Mouse (Mus musculus): ENCODE measurements around the gene Fgf9.

Gene Fgf9

DNA sequence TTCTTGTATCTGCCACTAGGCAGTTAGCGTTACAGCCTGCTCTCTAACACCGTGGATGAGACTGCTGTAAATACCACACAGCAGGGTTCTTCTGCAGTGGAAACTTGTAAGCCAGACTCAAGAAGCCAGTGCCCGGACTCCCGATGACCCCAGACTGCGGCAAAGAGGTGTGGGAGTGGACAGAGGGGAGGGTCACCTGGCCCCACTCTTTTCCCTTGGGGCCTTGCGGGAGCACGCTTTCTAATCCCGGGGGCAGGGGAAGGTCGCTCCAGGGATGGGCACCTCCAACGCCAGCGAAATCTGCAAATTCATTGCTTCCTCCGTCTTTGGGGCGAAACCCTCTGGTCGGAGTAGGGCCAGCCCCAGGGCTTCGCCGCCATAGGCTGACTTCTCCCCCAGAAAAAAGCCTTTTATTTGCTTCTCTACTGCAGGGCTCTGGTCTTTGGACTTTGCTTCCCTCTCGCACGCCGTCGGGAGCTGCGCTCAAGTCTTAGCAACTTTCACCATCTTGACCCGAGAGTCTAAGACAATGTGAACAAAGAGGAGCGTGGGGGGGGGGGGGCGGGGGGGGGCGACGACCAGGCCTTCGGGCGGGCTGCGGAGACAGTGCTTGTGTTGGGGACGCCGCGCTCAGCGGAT, at the start of gene Fgf9:
Gene Fgf9, plus strand, starts transcription at position 67 of the 639 bp plus-strand sequence.
- DNase-seq (ENCODE audit: low spot score in 2 of 2) = no peak

DNA sequence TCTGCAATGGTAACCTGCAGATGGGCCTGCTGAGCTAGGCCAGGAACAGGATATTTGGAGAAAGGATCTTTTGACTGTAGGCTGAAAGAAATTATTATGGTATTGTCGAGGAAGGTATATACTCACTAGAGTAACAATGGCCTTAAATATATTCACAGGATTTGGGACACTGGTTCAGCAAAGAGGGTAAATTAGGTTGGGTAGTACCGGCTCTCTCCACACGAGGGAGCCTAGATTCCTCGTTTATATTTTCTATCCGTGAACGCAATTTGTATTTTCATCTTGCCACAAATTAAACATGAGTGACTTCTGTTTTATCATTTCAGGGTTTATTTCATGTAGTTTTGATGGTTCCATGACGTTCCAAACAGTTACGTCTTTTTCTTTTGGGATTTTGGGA, 35.8 kb upstream of the Fgf9 start:
- DNase-seq (ENCODE audit: low spot score in 2 of 2) = peak; percentile 69 to 75

DNA sequence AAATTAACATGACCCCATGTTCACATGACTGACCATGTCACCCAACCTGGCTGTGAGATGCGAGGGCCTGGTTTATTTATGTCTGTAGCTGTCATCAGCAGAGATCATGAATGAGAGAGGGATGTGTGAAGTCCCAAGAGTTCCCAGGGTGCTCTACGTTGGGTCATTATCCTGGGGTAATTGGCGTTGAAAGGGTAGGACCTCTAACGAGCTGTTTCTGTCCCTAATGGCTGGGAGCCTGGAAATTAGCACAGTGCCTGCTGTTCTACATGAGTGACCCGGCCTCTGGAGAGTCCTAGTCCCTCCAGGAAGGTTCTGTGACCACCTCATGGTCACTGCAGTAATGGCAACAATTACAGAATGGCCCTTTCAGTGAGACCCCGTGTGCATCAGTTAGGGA, 34.2 kb upstream of the Fgf9 start:
- no peak for DNase-seq (ENCODE audit: low spot score in 2 of 2)

DNA sequence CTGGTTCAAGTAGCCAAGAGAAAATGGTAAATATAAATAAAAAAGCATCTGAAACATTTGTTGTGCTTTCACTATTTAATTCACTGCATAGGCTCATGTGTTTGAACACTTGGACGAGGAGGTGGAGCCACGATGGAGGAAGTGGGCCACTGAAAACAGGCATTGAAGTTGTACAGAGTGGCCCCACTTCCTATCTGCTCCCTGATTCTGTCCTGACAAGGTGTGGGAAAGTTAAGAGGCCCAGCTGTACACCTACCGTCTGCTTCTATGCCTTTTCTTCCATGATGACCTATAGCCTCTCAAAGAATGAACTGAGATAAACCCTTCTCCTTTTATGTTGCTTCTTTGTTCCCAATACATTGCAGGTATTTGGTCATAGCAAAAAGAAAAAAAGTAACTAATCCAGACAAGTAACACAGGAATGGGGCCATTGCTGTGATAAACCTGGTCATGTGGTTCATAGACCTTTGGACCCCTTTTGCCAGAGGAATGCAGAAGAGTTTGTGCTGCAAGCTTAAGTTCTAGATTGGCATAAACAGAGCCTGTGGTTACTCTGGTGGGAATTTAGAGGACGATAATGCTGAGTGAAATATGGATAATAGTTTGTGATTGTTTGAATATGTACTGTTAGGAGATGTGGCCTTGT, 23.6 kb upstream of the Fgf9 start:
- no peak for DNase-seq (ENCODE audit: low spot score in 2 of 2)

DNA sequence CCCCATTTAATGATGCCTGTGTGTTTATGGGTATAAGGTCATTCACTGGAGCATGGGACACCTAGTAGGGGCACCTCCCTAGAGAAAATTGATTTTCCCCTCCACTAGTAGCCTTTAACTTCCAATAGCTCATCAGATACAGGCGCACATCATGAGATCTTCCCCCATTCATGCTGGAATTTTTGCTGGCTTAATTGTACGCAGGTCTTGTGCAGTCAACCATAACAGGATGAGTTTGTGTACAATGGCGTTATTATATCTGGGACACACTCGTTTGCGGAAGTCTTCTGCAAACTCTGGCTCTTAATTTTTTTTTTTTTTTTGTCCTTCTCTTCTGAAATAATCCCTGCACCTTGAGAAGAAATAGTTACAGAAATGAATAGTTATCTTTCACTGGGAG, 19.7 kb upstream of the Fgf9 start:
- no peak for DNase-seq (ENCODE audit: low spot score in 2 of 2)

DNA sequence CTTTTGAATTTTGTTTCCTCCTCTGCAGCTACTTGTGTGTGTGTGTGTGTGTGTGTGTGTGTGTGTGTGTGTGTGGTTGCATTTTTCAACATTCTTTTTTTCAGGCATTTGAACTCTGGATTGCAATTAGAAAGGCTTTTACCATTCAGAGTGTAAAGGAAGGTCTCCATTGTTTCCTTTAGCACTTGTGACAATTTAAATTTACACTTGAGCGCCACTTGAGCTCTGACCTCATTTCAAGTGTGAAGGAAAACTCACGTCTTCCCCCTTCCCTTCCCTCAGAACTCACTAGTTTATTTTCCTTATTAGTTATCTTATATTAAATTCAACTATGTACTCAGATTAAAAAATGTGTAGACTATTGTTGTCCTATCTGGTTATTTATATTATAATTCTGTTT, 2.8 kb upstream of the Fgf9 start:
- DNase-seq (ENCODE audit: low spot score in 2 of 2) = no peak

DNA sequence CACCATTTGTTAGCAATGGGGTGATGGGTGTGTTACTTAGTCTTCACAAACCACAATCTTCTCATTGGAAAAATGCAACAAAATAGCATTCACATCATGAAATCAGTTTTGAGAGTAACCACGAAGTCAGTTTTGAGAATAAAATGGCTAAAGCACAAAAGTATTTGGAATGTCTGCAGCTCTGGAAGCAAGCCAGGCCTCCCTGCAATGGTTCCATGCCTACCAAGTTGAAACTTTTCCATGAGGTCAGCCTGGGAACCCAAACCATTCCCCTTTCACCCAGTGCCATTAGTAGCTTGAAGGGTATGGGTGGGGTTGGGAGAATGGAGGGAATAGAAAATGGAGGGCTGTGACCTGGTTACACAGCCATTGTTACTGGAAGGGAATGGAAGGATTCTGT, 1.7 kb upstream of the Fgf9 start:
- no peak for DNase-seq (ENCODE audit: low spot score in 2 of 2)

DNA sequence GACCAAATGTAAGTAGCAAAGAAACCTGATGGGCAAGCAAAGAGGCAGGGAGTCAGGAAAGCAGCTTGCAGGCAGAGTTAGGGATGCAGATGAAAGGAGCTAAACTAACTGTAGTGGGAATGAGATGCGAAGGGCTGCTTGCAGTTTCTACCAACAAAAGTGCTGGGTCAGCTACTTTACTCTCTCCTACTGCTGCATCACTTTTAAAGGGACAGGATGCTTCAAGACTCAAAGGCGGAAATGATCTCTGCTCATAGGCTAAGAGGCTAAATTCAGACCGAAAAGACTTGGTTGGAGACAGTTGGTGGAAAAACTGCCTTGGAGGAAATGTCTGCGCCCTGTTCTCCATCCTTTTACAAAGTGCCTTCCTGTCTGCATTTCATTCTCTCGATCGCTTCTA, 420 bp upstream of the Fgf9 start:
- DNase-seq (ENCODE audit: low spot score in 2 of 2) = no peak

DNA sequence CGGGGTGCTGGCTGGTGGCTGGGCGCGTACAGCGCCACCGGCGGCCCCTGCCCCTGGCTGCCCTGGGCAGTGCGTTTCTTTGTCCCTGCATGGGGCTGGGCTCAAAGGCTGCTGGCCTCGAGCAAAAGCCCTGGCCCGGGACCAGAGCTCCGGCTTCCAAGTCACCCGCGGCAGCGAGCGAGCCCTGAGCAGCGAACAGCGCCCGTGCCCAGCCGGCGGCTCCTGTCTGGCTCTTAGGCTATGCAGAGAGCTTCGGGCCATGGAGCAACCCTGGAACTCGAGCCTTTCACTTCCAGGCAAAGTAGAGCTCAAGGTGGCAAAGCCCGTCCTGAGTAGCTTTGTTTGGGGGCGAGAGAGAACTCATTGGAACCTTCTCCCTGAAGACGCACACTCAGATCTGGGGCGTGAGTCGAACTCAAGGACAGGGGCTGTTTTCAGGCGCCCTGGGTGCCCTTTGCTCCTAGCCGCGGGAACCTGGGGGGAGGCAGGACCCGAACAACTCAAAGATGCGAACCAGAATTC, 834 bp downstream of the Fgf9 start:
- peak; percentile 12 to 19 for DNase-seq (ENCODE audit: low spot score in 2 of 2)

DNA sequence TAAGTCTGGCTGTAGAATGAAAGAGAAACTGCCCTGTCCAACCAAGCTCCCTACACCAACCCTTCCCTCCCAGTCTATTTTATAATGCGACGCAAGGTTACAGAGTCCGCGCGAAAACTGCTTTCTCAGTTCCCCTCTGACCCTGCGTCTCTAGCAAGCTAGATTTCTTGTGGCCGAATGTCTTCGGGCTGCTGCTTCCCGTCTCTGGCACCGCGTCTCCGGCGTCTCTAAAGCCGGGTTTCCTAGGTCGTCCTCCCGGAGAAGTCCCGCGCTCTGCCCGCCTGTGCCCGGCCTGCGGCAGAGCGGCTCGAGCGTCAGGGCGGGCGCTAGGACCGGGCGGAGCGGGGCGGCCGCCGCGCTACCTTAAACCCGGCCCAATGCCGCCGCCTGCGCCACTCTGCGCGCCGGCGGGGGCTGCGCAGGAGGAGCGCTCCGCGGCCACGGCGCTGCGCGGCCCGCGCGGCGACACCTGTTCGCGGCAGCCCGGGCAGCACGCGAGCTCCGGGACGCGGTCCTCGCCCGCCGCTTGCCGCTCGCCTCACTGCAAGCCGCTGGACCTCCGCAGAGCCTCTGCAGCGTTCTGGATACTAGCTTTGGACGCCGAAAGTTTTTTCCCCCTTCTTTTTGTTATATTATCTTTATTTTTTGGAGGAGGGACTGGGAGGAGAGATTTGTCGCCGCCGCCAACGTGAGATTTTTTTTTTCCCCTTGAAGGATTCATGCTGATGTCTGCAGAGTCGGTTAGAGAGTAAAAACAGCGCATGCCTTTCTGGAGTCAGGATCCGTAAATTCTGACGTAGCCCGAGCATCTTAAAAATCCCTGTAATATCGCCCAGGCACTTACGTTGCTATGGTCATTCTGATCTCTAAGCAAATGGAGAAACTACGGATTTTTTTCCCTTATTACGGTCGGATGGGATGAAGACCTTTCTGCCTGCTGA, 1.8 kb downstream of the Fgf9 start:
- DNase-seq (ENCODE audit: low spot score in 2 of 2) = peak; percentile 39 to 65

DNA sequence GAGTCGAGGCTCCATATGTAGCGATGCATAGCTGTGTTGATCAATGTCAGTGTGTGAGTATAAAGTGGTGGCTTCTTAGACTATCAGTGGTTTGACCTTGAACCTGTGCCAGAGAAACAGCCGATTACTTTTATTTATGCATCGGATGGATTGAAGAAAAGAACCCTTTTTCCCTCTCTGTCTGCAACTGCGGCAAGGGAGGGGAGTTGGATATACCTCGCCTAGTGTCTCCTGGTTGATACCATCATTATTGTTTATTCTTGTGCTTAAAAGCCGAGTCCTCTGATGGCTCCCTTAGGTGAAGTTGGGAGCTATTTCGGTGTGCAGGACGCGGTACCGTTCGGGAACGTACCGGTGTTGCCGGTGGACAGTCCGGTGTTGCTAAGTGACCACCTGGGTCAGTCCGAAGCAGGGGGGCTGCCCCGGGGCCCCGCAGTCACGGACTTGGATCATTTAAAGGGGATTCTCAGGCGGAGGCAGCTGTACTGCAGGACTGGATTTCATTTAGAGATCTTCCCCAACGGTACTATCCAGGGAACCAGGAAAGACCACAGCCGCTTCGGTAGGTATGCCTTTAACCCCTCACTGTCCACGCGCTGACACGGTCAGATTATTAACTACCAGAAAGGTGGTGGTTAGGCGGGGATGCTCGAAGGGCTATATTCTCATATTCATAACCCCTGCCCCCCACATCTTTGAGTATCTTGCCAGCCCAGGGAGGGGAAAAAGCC, 2.6 kb downstream of the Fgf9 start:
- peak in 1 of 2 experiments; percentile 20 for DNase-seq (ENCODE audit: low spot score in 2 of 2)

DNA sequence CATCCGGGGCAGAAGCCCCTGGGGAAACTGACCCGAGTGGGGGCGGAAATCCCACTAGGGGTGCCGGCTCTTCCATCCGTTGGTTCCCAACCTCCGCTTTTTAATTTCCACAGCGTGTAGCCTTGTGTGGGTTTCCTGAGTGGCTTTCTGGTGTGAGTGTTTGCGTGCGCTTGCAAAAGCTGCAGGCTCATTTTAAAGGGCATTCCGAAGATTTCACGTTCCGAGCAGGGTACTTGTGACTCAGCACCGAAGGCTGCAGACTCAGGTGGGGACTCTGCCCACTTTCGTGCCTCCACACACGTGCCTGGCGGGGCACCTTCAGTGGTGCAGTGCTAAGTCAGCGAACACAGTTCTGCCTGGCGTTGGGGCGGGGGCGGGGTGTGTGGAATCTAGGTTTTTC, 3.6 kb downstream of the Fgf9 start:
- DNase-seq (ENCODE audit: low spot score in 2 of 2) = no peak

DNA sequence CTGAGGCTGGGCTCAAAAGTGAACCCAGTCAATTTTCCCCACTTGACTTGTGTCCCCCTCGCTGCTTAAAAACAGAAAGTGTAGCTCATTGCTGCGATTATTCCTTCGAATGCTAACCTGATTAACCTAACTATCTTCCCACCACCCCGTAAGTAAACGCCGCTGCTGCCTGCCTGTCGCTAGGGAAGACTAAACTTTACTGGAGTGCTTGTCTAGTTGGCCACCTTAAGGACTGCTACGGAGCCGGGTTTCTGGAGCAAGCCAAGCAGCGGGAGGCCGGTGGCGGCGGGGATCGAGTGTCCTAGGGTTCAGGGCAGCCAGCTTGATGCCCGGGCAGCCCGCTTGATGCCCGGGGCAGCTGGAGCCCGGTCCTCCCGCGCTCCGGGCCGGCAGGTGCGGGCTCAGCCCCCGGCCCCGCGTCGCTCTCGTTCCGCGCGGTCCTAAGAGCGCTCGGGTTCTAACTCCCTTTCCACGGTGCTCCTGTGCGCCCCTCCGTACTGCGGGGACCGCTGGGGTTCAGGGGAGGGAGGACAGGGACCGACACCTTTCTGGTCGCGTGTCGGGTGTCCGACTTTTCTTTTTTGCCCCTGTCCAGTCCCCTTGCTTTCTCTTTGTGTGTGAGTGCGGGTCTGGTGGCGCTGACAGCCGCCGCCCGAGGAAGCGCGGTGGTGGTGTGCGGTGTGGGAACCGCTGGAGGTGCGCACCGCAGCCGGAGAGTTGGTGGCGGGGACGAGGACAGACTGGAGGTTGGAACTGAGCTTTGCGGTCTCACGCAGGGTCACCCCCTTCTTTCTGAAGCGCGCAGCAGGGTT, 4.5 kb downstream of the Fgf9 start:
- peak; percentile 40 to 45 for DNase-seq (ENCODE audit: low spot score in 2 of 2)

DNA sequence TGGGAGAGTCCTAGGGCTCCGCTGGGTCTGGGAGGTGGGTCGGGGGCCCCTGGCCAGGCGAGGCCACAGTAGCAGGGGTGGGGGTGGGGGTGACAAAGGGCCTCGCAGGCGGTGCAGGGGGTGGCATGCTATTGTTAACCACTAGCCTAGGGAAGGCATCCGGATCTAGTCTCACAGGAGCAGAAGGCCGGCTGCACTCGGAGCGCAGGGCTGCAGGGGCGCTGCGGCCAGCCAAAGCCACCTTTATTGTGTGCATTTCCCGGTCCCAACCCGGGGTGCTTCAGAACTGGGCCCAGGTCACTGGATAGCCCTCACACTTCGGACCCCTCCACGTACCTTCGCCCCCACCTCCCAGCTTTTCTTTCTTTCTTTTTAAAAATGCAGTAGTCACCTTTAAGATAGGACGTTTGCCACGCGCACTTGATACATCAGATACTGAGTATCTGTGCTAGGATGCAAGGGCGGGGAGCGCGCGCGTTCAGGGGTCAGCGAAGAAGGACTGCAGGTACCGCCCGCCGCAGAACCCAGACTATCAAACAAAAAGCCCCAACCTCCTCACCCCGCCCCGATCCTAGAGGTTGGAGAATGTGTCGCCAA, 5.2 kb downstream of the Fgf9 start:
- DNase-seq (ENCODE audit: low spot score in 2 of 2) = peak; percentile 19 to 21

DNA sequence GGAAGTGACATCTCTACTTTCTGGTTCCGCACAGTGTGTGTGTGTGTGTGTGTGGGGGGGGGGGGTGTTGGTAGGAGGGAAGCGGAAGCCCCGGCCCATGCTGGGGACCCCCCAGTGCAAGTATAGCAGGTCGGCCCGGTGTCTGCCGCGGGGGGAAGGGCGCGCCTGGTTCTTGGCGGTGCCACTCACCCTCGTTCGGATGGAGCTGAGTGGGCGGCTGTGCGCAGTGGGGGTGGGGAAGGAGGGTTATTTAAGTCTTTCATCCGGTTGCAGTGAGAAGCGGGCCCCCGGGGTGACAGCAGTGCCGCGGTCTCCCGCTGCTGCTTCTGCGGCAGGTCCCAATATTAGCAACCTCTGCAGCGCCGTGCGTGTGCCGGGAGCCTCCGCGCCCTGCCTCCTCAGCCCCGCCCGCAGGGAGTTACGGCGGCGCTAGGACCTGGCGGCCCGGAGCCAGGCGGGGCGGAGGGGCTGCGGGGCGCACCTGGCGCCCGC, 5.7 kb downstream of the Fgf9 start:
- DNase-seq (ENCODE audit: low spot score in 2 of 2) = peak; percentile 48 to 57

DNA sequence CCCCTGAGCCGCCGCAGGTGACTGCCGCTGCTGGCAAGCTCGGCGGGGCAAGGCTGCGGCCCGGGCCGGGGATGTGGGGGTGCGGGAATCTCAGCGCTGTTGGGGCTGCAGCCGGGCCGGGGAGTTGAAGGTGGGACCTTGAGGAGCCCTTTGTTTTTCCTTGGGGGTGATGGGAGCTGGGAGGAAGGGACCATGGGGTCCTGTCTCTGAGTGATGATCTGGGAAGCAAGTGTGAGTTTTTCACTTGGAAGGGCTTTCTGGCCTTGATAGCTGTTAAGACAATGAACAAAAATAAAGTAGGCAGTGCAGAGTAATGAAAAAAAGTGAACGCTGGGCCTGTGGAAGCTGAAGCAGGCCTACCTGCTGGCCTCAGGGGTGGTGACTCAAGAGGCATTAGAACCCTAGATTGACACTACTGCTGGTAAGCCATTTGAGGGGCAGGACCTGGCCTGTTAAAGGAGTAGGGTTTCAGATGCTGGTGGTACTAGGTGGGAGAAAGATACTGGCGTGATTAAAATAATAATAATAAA, 6.4 kb downstream of the Fgf9 start:
- DNase-seq (ENCODE audit: low spot score in 2 of 2) = no peak

DNA sequence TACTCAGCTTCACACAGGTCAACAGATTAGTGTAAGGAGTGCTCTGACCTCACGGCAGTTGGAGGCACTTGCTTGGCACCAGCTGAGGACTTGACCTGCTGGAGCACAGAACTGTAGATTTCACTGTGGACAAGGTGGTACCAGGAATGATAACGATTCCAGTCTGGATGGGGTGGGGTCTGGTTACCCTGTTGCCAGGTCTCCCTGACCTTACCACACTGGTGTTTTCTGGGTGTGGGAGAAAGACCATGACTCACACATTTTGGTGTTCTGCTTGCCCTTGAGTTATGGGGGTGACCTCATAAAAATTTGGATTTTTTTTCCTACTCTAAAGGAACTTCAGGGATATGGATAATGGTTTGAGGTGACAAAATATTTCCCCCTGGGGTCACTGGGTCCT, 9.1 kb downstream of the Fgf9 start:
- DNase-seq (ENCODE audit: low spot score in 2 of 2) = no peak

DNA sequence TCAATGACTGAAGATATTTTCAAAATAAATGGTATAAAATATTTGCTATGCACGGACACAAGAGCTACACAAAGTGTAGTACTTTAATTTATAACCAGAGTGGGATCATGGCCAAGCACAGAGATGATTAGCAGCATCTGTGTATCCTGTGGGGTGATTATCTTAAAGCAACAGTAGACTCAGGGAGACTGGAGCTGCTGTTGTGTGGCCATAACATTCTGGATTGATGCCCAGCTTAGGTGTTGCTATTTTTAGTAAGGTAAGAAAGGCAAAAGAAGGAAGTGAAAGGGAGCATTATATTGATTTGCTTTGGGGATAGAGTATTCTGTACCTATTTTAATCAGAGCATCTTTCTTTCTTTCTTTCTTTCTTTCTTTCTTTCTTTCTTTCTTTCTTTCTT, 11.6 kb downstream of the Fgf9 start:
- no peak for DNase-seq (ENCODE audit: low spot score in 2 of 2)

DNA sequence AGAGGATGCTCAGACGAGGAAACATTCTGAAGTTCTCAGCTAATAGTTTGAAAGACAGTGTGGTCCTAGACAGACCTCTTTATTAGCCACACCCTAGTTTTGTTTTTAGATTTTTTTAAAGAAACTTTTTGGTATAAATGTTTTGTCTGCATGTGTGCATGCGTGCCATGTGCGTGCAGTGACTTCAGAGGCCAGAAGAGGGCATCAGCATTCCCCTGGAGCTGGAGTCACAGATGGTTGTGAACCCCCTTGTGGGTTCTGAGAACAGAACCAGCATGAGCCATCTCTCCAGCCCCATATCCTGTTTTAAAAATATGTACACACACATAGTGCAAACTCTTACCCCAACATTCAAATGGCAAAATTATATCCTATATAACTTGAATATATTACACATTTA, 13.9 kb downstream of the Fgf9 start:
- DNase-seq (ENCODE audit: low spot score in 2 of 2) = no peak

DNA sequence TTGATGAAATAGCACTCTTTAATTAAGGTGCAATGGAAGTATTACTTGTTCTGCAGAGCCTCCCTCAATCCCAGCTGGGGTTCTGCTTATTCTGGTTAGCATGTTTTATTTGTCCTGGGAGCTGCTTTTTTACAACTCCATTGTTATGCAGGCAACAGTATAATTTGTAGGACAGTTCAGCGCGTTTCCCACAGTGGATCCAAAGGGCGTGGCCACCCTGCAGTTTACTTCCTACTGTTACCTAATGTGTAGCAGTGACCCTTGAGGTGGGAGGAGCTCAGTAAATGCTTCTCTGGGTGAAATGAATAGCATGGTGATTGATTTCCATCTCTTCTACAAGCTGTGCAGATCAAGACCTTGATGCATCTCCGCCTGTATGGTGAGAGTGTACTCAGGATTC, 17.0 kb downstream of the Fgf9 start:
- DNase-seq (ENCODE audit: low spot score in 2 of 2) = no peak
